Mouse (Mus musculus): ENCODE measurements around the gene Krt86. TPM values are rescaled to one million over a fixed set of nuclear protein-coding genes. Genes with fewer than 3 reads are reported as not detected.
A peak's percentile ranks its signal among the peaks of the same experiment; 100 is the strongest.

The Krt86 gene
- total RNA-seq (2014; fragmentation: Nextera tagmentation) (not detected in 2 replicates), total RNA-seq (2017) (not detected in 2 replicates)

DNA sequence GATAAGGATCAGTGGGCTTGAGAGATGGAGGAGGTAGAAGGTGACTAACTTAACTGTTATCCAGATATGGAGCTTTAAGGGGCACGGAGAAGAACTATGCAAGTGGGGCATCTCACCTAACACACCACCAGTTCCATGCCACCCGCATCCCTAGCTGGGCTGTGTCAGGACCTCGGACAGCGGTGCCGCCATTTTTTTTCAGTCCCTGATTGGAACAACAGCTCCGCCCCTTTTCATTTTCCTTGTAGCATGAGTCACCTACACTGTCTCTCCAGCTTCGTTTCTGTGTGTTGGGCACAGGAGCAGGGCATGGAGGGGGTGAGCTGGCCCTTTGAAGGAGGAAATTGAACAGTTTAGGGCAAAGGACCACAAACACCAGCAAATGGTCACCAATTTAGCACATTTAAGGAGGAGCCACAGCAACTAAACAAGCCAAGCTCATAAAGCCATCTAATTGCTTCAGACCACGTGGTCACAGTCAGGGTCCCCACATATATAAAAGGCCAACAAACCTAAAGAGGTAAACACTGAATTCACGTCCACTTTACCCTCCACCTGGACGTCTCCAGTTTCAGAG lies at the start of gene Krt86:
Gene Krt86, plus strand, starts transcription at position 527 of the 577 bp plus-strand sequence.
- peak; percentile 72 for ATAC-seq (replicated peaks; ENCODE audit: poor library complexity, severe bottlenecking)

DNA sequence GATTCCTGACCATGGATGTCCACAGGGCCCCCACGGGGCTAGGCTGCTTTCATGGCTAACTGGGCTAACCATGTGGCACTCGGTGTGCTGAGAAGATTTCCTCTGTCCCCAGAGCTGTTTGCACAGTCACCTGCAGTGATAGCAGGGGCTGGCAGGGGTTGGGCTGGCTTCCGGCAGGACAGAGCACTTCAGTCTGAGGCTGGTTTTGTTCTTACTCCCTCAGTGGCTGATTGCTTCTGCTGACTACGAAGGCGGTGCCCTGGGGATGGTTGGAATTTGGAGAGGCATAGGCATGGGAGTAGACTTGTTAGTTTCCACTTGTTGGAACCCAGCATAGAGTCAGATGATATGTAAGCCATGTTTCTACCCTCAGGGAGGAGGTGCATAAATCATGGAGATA lies 48.4 kb upstream of the Krt86 start:
- no peak for ATAC-seq (replicated peaks; ENCODE audit: poor library complexity, severe bottlenecking)

DNA sequence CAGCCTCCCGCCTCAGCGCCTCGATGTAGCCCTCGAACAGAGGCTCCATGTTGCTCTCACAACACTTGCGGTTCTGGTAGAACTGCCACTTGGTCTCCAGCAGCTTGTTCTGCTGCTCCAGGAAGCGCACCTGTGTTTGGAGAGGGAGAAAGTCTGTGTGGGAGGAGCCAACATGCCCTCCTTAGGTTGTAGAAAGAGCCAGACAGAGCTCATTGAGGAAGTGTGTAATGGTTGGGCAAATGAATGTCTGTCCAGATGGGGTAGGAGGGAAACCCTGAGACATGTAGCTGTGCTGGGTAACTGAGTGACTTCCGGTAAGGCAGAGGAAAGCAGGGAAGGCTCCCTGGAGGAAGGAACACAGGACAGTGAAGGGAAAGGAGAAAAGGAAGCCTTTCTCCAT lies 36.7 kb upstream of the Krt86 start:
- peak; percentile 54; the same call in 1 of the 2 replicates for ATAC-seq (replicated peaks; ENCODE audit: poor library complexity, severe bottlenecking)

DNA sequence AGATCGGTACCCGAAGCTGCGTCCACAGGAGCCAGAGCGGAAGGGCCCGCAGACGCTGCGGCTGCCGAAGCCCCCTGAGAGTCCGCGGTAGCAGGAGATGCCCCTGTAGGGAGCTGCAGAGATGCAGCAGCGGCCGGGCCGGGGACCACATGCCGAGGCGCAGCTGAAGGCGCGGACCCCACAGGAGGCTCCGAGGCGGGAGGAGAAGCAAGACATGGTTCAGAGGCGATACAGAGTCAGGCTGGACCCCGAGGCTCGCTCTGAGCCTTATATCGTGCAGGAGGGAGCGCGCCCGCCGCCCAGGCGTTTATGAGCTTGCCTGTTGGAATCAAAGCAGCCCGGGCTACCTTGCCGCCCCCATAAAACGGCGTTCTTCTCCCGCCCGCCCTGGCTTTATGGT lies 34.7 kb upstream of the Krt86 start, which contains the start of gene Krt87:
Gene Krt87, minus strand, starts transcription at position 250 of the 400 bp plus-strand sequence.
- ATAC-seq (replicated peaks; ENCODE audit: poor library complexity, severe bottlenecking), result no peak

DNA sequence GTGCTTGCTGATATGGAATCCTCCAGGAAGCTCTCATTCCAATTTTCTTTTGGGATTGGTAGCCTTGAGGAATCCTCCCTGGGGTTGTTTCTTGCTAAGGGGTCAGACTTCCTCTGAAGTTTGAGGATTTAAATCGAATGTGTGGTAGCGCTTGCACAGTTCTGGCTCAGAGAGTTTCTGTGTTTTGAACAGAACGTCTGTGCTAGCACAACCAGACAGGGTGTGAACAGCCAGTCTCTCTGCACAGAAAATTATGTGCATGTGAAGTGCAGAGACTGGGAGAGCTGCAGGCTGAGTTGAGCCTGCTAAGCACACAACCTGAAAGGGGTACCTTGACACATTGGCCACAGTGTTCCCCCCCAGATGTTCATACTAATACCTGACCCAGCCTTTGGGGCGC lies 32.4 kb upstream of the Krt86 start:
- no peak for ATAC-seq (replicated peaks; ENCODE audit: poor library complexity, severe bottlenecking)

DNA sequence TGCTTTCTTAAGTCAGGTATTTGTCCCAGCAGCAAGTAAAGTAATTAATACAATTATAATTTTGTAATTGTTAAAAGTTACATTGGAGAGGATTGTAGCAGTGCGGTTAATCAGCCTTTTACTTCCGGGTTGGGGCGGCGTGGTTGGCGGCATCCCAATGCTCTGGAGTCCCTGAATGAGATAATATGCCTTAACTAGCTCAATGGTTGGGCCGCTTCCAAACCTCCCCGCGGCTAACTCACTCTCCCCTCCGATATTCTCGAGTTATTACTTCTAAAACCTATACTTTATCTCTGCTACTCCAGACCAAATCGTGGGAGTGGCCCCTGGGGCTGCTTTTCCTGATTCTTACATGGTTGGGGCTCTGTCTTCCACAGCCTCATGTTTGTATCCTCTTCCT lies 26.7 kb upstream of the Krt86 start:
- ATAC-seq (replicated peaks; ENCODE audit: poor library complexity, severe bottlenecking), result no peak

DNA sequence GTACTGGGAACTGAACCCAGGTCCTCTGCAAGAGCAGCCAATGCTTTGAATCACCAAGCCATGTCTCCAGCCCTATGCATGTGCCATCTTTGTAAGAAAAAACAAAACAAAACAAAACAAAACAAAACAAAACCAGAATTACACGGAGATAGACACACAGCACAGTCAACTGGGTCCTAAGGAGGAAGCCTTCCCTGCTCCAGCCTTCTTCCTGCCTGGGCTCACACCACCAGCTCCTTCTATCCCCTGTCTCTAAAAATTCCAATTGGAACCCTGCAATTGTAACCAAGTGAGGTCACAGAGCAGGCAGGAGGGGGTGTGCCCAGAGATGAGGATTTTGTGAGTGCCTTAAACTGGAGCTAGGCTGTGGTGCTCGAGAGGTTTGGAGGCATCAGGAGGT lies 25.8 kb upstream of the Krt86 start, which contains the start of gene Krt88:
Gene Krt88, plus strand, starts transcription at position 301 of the 400 bp plus-strand sequence.
- no peak for ATAC-seq (replicated peaks; ENCODE audit: poor library complexity, severe bottlenecking)

DNA sequence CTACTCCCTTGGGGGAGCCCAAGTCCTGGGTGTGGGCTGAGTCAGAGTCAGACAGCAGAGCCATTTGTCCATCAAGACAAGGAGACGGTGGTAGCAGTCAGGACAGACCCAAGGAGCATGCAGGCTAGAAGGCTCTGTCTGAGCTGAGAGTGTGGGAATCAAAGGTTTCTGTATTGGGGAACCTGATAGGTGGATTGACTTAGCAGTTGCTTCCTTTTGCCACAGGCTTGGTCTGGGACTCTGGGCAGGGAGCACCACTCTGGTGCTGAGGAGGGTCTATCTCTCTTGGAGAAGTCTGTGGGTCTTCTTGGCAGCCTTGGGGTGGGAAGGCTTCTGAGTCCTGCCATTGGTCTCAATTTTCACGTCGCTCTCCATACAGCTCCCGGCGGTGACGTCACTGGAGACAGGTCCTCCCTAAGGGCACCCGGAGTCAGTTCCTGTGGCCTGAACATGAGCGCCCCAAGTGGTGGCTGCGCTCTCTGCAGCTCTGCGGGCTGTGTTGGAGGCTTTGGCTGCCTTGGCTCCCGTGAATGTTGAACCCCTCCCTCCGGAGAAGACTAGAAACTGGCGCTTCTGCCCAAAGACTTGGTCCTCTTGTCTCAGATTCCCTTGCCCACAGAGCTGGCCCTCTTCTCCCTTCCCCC lies 20.1 kb upstream of the Krt86 start:
- ATAC-seq (replicated peaks; ENCODE audit: poor library complexity, severe bottlenecking), result peak; percentile 98

DNA sequence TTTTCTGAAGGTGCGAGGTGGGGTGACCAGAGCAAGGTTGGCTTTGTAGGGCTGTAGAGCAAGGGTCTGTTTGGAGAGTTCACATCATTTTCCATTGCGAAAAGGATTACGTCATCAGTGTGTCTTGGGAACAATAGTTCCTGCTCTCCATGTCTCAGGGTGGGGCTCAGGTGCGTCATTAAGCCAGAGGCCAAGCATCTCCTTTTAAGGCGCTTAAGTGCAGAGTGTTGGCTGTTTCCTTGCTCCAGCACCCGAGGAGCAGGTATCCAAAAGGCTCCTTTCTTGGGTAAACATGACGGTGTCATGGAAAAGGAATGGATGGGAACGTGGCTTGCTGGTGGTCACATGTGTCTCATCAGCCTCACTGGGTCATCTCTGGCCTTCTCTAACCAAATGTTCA lies 18.5 kb upstream of the Krt86 start:
- no peak for ATAC-seq (replicated peaks; ENCODE audit: poor library complexity, severe bottlenecking)

DNA sequence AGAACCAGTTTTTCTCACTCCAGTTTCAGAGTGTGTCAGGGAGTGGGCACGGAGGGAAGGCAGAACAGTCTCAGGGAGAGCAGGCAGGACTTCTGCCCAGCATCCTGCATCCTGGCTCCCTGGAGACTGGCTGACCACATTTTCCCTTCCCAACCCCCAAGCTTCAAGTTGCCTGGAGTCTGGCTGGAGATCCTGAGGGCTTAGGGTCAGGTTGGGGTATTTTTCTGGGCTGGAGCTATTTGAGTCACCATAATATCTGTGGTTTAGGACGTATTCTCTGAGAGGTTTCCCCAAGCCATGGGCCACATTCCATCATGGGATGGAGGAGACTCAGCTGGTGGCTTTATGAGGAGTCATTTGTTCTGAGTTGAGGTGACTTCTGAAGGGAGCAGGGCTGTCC lies 18.0 kb upstream of the Krt86 start:
- ATAC-seq (replicated peaks; ENCODE audit: poor library complexity, severe bottlenecking), result no peak

DNA sequence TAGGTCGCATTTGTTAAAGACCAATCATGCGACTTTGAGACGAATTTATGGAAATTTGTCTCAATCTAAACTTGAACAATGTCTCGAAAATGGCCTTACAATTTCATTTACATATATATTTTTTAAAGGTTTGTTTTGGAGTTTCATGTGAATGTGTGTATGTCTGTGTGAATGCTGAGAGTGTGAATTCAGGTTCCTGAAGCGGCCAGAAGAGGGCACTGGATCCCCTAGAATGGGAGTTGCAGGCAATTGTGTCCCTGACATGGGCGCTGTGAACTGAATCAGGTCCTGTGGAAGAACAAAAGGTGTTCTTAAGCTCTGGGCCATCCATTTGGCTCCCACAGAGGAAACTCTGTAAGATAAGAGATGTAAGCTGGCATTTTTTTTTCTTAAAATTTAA lies 17.4 kb upstream of the Krt86 start:
- no peak for ATAC-seq (replicated peaks; ENCODE audit: poor library complexity, severe bottlenecking)

DNA sequence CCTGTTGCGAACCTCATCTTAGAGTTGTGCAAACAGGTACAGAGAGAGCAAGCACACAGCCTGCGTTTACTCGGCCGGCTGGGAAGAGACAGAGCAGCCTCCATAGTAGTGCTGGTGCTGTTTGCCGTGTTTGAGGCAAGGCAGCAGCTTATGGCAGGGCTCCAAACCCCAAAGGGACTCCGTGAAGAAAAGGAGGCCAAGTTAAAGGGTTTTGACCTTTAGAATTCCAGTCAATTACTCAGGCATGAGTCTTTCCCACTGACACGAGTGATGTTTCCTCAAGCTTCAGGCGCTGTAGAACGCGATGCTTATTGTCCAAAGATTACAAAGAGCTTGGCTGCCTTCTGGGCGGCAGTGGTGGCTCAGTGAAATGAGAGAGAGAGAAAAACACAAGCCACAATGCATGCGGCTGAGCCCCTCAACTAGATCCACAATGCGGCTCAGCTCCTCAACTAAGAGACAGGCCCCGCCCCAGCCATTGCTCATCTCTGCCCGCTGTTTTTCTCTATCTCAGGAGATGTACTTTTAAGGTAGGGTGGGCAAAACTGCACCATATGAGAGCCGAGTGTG lies 14.8 kb upstream of the Krt86 start:
- ATAC-seq (replicated peaks; ENCODE audit: poor library complexity, severe bottlenecking), result no peak

DNA sequence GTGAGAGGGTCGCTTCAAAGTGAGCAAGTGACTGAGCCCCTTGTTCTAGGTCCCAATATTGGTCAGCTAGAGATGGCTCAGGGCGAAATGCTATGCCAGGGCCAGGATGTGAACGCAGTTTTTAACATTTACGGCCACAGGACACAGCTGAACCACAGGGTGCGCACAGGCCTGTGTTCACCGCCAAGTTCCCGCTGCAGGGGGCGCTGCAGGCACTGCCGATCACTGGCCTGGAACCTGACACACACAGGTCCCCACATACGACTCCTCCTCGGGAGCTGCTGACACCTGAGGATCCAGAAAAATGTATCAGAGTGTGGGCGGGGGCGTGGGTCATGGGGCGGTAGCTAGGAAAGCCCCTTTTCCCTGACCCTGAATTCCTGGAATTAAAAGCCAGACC lies 14.0 kb upstream of the Krt86 start:
- no peak for ATAC-seq (replicated peaks; ENCODE audit: poor library complexity, severe bottlenecking)

DNA sequence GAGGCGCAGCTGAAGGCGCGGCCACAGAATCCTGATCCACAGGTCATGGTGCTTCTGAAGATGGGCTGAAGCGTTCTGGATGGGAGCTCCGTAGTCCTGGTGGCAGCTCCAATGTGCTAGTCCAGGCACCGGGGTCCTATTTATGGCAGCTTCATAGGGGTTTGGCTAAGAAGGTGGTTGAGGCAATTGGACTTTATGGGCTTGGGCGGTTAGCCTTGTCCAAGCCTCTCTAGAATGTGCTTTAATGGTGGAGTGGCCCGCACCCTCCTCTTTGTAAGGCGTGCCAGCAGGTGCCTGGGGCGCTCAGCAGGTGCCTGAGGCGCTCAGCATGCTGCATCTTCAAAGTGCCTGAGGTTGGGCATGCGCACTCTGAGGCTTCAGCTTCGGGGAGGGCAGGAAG lies 9.6 kb upstream of the Krt86 start, which contains the start of gene Krt81:
Gene Krt81, minus strand, starts transcription at position 101 of the 400 bp plus-strand sequence.
- no peak for ATAC-seq (replicated peaks; ENCODE audit: poor library complexity, severe bottlenecking)

DNA sequence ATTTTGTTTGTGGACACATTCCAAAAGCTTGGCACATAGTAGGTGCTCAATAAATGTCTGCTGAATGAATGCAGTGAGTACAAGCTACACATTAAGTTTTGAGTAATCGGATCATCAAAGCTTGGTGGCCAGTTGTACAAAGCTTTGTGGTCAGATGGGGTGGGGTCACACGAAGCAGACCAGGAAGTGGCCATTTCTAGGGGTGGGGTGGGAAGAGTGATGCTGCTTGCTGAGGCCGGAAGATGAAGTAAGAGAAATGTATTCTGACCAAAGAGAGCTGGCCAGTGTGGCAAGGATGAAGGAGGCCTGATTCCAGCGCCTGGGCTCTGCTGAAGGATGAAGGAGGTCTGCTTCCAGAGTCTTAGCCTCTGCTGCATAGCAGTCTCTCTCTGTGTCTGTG lies 4.2 kb upstream of the Krt86 start:
- ATAC-seq (replicated peaks; ENCODE audit: poor library complexity, severe bottlenecking), result peak; percentile 59

DNA sequence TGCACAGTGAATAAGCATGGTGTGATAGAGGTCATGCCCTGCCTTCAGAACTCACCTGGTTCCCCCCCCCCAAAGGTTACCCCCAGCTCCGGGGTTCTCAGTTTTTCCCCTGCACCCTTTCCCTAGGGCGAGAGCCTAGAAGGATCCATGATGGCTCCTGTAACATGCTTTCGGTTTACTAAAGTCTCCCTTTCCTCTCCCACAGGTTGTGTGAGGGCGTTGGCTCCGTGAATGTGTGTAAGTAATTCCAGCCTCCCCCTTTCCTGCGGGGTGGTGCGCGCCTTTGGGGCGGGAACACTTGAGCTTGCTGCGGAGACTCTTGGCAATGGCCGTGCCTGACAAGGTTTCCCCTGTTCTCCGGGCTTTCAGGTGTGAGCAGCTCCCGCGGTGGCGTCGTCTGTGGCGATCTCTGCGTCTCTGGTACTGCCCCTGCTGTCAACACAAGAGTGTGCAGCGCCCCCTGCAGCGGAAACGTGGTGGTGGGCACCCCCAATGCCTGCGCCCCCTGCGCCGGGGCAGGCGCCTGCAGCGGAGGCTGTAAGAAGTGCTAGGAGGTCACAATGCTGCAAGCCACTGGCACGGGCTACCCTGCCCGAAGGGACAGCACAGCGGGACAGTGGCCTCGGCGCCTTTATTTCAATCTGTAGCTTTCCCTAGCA lies 5.9 kb downstream of the Krt86 start:
- ATAC-seq (replicated peaks; ENCODE audit: poor library complexity, severe bottlenecking), result peak; percentile 93

DNA sequence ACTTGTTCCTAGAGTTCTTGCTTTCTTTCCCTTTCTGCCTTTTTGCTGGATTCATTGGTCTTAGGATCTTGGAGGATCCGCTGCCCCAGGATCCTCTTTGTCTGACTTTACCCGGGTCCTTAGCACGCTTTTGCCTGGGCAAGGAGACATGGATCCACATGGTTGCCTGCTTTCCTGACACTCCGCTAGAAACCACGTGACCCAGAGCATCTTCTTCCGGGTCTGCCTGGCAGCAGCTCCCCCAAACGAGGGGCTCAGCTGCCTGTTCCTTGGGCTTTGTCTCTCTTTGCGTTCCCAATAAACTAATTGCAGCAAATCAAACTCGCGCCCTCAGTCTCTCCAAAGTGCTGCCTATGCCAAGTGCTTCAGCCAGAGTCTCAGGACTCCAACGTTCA lies 6.4 kb downstream of the Krt86 start:
- ATAC-seq (replicated peaks; ENCODE audit: poor library complexity, severe bottlenecking), result no peak

DNA sequence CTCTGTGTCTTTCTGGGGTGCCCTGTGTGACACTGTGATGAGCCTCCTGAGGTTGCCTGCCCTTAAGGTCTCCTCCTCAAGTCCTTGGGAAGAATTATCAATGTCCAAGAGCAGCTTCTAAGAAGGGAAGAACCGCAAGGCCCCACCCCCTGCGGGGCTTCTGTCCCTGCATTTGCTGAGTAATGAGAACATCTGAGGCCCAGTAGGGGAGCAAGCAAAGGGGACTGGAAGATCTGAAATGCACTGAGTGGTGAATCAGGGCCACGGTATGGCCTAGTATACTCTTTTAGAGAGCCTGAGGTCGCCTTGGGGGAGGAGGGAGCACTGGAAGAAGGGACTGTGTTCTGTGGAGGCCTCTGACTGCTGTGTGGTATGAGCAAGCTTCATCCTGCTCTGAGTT lies 8.8 kb downstream of the Krt86 start:
- no peak for ATAC-seq (replicated peaks; ENCODE audit: poor library complexity, severe bottlenecking)

DNA sequence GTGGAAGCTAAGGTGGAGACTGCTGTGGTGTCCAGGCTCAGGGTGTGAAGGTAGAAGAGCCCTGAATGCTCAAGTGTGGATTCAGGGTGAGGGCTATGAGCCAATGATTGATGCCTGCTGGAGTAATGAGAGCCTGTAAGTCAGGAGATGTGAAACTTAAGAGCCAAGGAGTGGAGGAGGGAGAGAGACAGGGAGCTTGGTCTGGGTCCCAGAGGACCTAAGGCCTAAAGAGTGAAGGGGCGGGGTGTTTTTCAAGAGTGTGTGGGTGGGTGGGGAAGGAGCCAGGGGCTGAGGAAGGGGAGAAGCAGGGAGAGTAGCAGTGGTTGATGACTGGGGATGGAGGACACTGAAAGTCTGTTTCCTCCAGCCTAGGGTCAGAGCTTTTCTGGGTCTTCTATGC lies 10.4 kb downstream of the Krt86 start:
- no peak for ATAC-seq (replicated peaks; ENCODE audit: poor library complexity, severe bottlenecking)

DNA sequence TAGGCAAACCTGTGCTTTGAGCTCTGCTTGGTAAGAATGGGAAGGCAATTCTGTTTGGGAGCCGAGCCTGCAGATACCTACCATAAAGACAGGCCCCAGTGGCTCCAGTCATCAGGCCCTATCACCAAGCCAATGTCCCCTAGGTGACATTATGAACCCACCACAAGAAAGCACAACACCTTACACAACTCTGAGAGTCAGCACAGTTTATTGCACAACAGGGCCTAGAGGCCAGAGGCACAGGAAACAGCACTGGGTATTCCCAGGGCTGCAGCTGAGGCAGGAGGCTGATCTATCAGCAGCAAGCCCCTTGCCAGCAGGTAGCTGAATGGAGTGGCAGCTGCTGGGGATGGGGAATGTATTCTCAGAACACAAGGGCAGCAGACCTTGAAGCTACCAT lies 11.7 kb downstream of the Krt86 start:
- peak; percentile 84 for ATAC-seq (replicated peaks; ENCODE audit: poor library complexity, severe bottlenecking)

DNA sequence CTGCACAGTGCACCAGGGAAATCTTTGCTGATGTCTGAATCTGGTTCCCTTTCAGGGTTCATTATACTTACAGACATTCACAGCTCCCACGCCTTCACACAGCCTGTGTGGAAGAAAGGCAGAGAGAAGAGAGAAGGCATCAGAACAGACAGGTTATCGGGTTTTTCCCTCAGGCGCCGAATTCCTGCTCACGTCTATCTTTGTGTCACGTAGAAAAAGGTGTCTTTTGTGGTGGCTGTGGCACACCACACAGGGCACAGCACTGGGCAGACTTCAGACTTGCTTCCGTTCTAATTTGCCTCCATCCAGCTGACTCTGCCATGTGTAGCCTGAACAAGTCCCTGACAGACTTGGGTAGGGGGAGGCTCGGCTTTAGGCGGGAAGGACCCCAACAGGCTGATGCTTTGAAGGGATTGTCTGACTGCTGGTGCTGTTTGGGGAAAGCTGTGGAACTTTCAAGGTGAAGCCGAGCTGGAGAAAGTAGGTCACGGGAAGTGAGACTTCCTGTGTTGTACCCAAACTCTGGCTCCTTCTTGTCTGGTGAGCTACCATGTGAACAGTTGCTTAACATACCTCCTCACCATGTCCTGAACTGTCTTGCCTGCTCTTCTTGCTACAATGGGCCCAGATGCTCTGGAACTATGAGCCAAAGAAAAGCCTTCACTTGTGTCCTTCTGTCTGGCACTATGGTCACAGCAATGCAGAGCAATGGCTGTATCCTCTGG lies 12.8 kb downstream of the Krt86 start:
- ATAC-seq (replicated peaks; ENCODE audit: poor library complexity, severe bottlenecking), result peak; percentile 36; the same call in 1 of the 2 replicates
